Mouse (Mus musculus) limb, embryonic 13.5 days (tissue): ENCODE results near the gene Caprin1. TPM values are rescaled to one million over a fixed set of nuclear protein-coding genes. Genes with fewer than 3 reads are reported as not detected.

Experiments used
- ATAC-seq: fragments of 200-750 bp; cut with Nextera tagmentation; 2 replicates; pipeline ENCODE4 v1.8.0; 2017; ENCODE audit warnings: low read depth, moderate number of reproducible peaks, moderate TSS enrichment; ENCODE audit not compliant: low FRiP score
- H3K27ac ChIP-seq: fragments of 300-500 bp; sonication (generic); 2 replicates; pipeline ENCODE4 v1.5.1; 2015; ENCODE audit warnings: inconsistent platforms, mild to moderate bottlenecking, moderate library complexity
- H3K27me3 ChIP-seq: fragments of 300-500 bp; sonication (generic); 2 replicates; pipeline ENCODE4 v1.6.1; 2015; ENCODE audit warnings: mild to moderate bottlenecking, inconsistent platforms
- H3K36me3 ChIP-seq: fragments of 300-500 bp; sonication (generic); 2 replicates; pipeline ENCODE4 v1.6.1; 2015; ENCODE audit warnings: inconsistent platforms, mild to moderate bottlenecking, moderate library complexity
- H3K4me1 ChIP-seq: fragments of 300-500 bp; sonication (generic); 2 replicates; pipeline ENCODE4 v1.6.1; 2015; ENCODE audit warnings: inconsistent platforms
- H3K4me2 ChIP-seq: fragments of 300-500 bp; sonication (generic); replicated peaks from 2 replicates; pipeline ENCODE4 v1.6.1; 2015; ENCODE audit warnings: inconsistent platforms, mild to moderate bottlenecking, moderate library complexity
- H3K4me3 ChIP-seq: fragments of 300-500 bp; sonication (generic); 2 replicates; pipeline ENCODE4 v1.5.1; 2015; ENCODE audit warnings: moderate library complexity, mild to moderate bottlenecking, inconsistent platforms
- H3K9ac ChIP-seq: fragments of 300-500 bp; sonication (generic); 2 replicates; pipeline ENCODE4 v1.6.1; 2015; ENCODE audit warnings: mild to moderate bottlenecking, inconsistent platforms
- H3K9me3 ChIP-seq: fragments of 300-500 bp; sonication (generic); 2 replicates; pipeline ENCODE4 v1.6.1; 2016; ENCODE audit warnings: inconsistent platforms
- WGBS: fragments of 180-500 bp; shearing (Covaris S2); methylation state at CpG from one replicate; pipeline ENCODE4 v1.1.7; 2015; 5-methylcytosine and 5-hydroxymethylcytosine counted together
- polyA plus RNA-seq: library from polyadenylated mRNA; unstranded; fragments of >200 nt; fragmentation: Nextera tagmentation; extraction: Ambion mirVana; gene quantifications from 2 replicates; pipeline ENCODE4 v1.2.1, GENCODE M21; 2015

Gene Caprin1
- polyA plus RNA-seq, 1 experiment from 2014 or later = 339 TPM

GRCm38 (mm10) chr2:103824916-103825315 lies 27.5 kb upstream of the Caprin1 start:
- no peaks in the 10 kb centered on the region for H3K36me3 ChIP-seq
- no peaks in the 10 kb centered on the region for H3K9me3 ChIP-seq
- H3K4me2 ChIP-seq = no peak overlapping the region
- no peak overlapping the region for H3K27ac ChIP-seq
- no peak overlapping the region for H3K9ac ChIP-seq
- no peak for ATAC-seq
- H3K4me1 ChIP-seq = no peaks in the 10 kb centered on the region
- H3K27me3 ChIP-seq = no peaks in the 10 kb centered on the region
- WGBS = 85% methylated on average over 4 of the region's 4 CpGs
- no peak overlapping the region for H3K4me3 ChIP-seq

DNA sequence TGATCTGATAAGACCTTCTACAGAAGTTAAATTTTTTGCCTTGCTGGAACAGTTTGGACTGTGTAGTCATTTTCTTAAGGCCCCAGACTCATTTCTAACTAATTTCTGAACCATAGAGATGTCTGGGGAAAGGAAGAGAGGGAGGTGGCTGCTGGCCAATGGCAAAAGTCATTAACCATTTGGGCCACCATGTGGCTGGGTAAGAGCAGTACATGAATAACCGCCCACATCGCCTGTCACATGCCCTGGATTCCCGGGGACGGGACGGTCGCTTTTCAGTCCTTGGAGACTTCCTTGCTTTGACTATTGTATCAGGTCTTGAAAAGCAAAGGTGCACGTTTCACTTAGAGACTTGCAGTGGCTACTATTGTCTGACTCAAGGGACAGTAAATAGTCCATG lies 25.1 kb upstream of the Caprin1 start:
- no peak for ATAC-seq
- Histone ChIP-seq H3K36me3 (no peaks in the 10 kb centered on the region), H3K9ac (no peak overlapping the region), H3K4me3 (no peak overlapping the region), H3K27me3 (no peaks in the 10 kb centered on the region), H3K4me2 (no peak overlapping the region), H3K4me1 (no peaks in the 10 kb centered on the region), H3K9me3 (no peaks in the 10 kb centered on the region), H3K27ac (no peak overlapping the region)
- 67% methylated on average over 7 of the region's 7 CpGs for WGBS

GRCm38 (mm10) chr2:103817145-103817895 lies 19.9 kb upstream of the Caprin1 start:
- ATAC-seq = peak; percentile 81
- H3K4me3 ChIP-seq = peak overlapping the region; percentile 8; the same call in 1 of the 2 replicates
- H3K4me2 ChIP-seq = peak overlapping the region; percentile 44
- 24% methylated on average over 6 of the region's 6 CpGs for WGBS
- H3K9ac ChIP-seq = no peak overlapping the region
- no peak overlapping the region; the same call in 1 of the 2 replicates for H3K27ac ChIP-seq
- no peaks in the 10 kb centered on the region for H3K36me3 ChIP-seq
- no peaks in the 10 kb centered on the region for H3K4me1 ChIP-seq
- no peaks in the 10 kb centered on the region for H3K27me3 ChIP-seq
- no peaks in the 10 kb centered on the region for H3K9me3 ChIP-seq

- no peaks in the 10 kb centered on the region for H3K4me1 ChIP-seq
- H3K4me3 ChIP-seq = no peak overlapping the region
- H3K4me2 ChIP-seq = no peak overlapping the region
- H3K9ac ChIP-seq = no peak overlapping the region
- no peak overlapping the region for H3K27ac ChIP-seq
- WGBS = 86% methylated on average over 3 of the region's 3 CpGs
- H3K27me3 ChIP-seq = no peaks in the 10 kb centered on the region
- no peaks in the 10 kb centered on the region for H3K36me3 ChIP-seq
- H3K9me3 ChIP-seq = no peaks in the 10 kb centered on the region
- ATAC-seq = no peak
Observed at GRCm38 (mm10) chr2:103815976-103816375, 18.5 kb upstream of the Caprin1 start.

DNA sequence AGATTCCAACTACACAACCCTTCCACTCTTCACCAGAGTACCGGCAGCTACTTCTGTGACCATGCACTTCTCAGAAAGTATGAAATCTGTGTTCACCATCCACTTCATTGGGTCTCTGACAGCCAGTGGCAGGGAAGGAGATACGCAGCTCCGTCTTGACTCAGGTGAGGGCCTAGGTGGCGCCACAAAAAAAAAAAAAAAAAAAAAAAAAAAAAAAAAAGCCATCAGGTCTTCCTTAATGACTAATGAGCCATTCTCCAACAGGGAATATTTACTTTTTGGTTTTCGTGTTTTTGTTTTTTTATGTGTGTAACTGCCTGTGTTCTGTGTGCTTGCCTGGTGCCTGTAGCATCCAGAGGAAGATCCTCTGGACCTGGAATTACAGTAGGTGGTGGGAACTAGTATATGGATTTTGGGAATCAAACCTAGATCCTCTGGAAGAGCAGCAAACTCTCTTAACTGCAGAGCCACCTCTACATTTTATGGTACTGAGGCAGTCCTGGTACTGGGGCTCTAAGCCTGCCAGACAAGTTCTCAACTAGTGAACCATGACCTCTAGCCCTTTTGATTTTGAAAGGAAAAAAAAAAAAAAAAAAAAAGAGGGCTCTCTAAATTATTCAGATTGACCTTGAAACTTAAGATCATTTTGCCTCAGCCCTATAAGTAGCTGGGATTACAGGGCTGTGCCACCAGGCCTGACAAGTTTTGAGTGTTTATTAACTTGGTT lies 14.2 kb upstream of the Caprin1 start:
- Histone ChIP-seq H3K27ac (no peak overlapping the region), H3K9me3 (no peaks in the 10 kb centered on the region), H3K36me3 (no peaks in the 10 kb centered on the region), H3K4me1 (no peaks in the 10 kb centered on the region), H3K4me2 (no peak overlapping the region), H3K4me3 (no peak overlapping the region), H3K27me3 (no peaks in the 10 kb centered on the region), H3K9ac (no peak overlapping the region)
- WGBS = 62% methylated on average over 5 of the region's 5 CpGs
- ATAC-seq = no peak

- Histone ChIP-seq H3K4me2 (no peak overlapping the region), H3K4me1 (no peaks in the 10 kb centered on the region), H3K9ac (no peak overlapping the region), H3K27ac (no peak overlapping the region), H3K9me3 (no peaks in the 10 kb centered on the region), H3K4me3 (no peak overlapping the region), H3K27me3 (no peaks in the 10 kb centered on the region), H3K36me3 (no peaks in the 10 kb centered on the region)
- WGBS = 86% methylated on average over 6 of the region's 6 CpGs
- ATAC-seq = no peak
Observed at GRCm38 (mm10) chr2:103810412-103810811, 13.0 kb upstream of the Caprin1 start.

DNA sequence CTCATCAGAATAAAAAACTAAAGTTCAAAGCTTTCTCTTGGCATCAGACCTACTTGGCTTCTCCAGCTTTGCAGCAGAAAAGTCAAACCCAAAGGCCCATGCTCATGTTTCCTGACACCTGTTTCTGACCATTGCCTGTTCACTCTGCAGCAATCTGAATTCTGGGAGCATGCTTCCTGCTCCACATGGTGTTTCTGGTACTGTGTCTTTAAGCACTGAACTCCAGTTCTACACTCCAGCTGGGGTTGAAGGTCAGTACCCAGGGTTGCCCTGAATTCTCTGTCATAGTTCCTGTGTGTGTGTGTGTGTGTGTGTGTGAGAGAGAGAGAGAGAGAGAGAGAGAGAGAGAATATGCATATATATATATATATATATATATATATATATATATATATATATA lies 11.0 kb upstream of the Caprin1 start:
- ATAC-seq = no peak
- Histone ChIP-seq H3K36me3 (no peaks in the 10 kb centered on the region), H3K27ac (no peak overlapping the region), H3K27me3 (no peaks in the 10 kb centered on the region), H3K9me3 (no peaks in the 10 kb centered on the region), H3K4me2 (no peak overlapping the region), H3K4me3 (no peak overlapping the region), H3K9ac (no peak overlapping the region), H3K4me1 (0 out of 2 replicates have a peak, but pooled peaks cover 2% of the 10 kb centered on the region)

DNA sequence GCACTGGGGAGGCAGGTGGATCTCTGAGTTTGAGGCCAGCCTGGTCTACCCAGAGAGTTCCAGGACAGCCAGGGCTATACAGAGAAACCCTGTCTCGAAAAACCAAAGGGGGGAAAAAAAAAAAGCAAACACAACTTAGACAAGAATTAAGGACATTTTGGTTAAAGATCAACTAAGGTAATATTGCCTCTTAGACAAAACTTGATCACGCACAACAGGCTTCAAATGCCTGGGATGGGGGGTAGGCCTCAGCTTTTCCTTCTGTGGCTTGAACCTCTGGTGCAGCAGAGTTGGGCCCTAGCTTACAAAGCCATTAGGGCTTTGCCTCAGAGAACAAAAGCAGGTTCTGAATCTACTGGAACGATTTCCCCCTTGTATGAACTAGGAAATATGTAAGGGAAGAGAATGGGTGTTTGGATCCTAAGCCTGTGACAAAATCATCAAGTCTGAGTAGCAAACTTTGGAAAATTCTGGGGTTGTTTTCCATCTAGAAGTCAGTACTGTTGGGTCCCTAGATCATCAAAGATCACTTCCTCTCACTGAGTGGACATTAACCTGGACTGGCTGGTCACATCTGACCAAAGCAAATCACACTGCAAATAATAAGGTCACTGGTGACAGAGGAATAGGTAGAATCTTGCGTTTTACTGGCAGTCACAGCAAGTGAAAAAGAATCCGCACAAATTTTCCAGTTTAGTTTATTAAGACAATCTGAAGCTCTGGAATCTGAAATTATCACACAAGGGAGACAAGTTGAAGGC lies 6.5 kb upstream of the Caprin1 start:
- ATAC-seq = no peak
- Histone ChIP-seq H3K27me3 (no peaks in the 10 kb centered on the region), H3K4me2 (no peak overlapping the region), H3K9me3 (no peaks in the 10 kb centered on the region), H3K36me3 (no peaks in the 10 kb centered on the region), H3K4me3 (no peak overlapping the region), H3K27ac (no peak overlapping the region), H3K4me1 (peaks cover 10% of the 10 kb centered on the region; the same call in 1 of the 2 replicates), H3K9ac (no peak overlapping the region)
- 82% methylated on average over 5 of the region's 5 CpGs for whole genome bisulfite sequencing

DNA sequence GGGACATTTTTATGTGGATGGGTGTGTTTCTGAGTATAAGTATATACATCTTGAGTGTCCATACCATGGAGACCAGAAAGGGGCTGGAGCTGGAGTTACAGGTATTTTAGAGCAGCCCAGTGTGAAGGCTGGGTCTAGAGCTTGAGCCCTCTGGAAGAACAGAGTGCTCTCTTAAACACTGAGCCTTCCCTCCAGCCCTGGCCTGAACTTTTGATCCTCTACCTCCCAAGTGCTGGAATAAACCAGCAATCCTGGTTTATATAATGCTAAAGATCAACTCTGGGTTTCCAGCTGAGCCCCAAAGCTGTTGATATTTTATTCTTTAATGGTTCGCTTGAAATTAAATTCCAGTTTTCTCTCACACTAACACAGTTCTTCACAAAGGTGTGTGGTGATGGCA lies 5.0 kb upstream of the Caprin1 start:
- no peaks in the 10 kb centered on the region for H3K27me3 ChIP-seq
- no peak overlapping the region for H3K4me3 ChIP-seq
- WGBS = 83% methylated on average over 1 of the region's 1 CpGs
- H3K27ac ChIP-seq = no peak overlapping the region
- no peak overlapping the region for H3K9ac ChIP-seq
- peaks cover 15% of the 10 kb centered on the region; the same call in 1 of the 2 replicates for H3K4me1 ChIP-seq
- no peak for ATAC-seq
- H3K4me2 ChIP-seq = no peak overlapping the region
- no peaks in the 10 kb centered on the region for H3K36me3 ChIP-seq
- no peaks in the 10 kb centered on the region for H3K9me3 ChIP-seq

GRCm38 (mm10) chr2:103796861-103797466 lies 485 bp downstream of the Caprin1 start:
- peak overlapping the region; percentile 96 for H3K9ac ChIP-seq
- peak; percentile 62 for ATAC-seq
- peak overlapping the region; percentile 70 for H3K4me2 ChIP-seq
- H3K27ac ChIP-seq = peak overlapping the region; percentile 100
- peaks cover 29% of the 10 kb centered on the region for H3K4me1 ChIP-seq
- no peaks in the 10 kb centered on the region for H3K9me3 ChIP-seq
- under 1% methylated on average over 35 of the region's 72 CpGs for WGBS
- peaks cover 21% of the 10 kb centered on the region for H3K36me3 ChIP-seq
- H3K4me3 ChIP-seq = peak overlapping the region; percentile 96
- no peaks in the 10 kb centered on the region for H3K27me3 ChIP-seq

DNA sequence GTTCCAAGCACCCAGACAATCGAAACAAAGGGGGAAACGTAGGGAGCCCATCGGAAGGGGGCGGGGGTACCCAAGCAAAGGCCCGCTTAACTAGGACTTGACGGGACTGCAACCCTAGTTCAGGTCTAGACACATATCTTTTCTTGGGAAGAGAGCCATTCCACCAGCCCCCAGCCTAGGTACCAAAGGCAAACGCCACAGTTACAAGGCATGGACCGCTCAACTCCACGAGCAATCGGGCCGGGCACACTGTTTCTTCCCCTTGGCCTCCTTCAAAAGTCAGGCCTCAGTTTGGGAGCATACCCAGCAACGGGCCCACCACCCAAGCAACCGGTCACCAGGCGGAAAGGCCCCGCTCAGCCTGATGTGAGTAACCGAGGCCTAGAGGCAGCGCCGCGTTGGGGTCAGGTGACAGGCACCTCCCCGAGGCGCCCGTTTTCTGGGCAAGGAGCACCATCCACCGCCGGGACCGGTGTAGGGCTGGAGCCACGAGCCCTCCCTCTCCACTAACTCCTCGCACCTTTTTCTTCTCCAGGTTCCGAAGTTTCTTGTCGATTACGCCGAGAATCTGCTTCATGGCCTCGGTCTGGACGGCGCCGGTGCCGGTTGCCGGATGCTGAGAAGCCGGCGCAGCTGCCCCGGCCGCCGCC lies 1.1 kb downstream of the Caprin1 start:
- Histone ChIP-seq H3K36me3 (peaks cover 23% of the 10 kb centered on the region), H3K27ac (peak overlapping the region; percentile 100), H3K27me3 (no peaks in the 10 kb centered on the region), H3K9me3 (no peaks in the 10 kb centered on the region), H3K4me2 (peak overlapping the region; percentile 70), H3K4me1 (peaks cover 31% of the 10 kb centered on the region), H3K9ac (peak overlapping the region; percentile 96), H3K4me3 (peak overlapping the region; percentile 96)
- ATAC-seq = peak; percentile 33
- WGBS = under 1% methylated on average over 42 of the region's 42 CpGs
